Mouse (Mus musculus) ovary, postnatal 14 days (tissue): Measurements from ENCODE around the gene Kmt2b.
A peak's percentile ranks its signal among the peaks of the same experiment; 100 is the strongest.

Experiments
- DNase-seq: peaks from one replicate; pipeline ENCODE4 v3.0.0; 2022; ENCODE audit warnings: low spot score

Gene Kmt2b

GRCm38 (mm10) chr7:30588676-30589434 is at the start of gene Kmt2b:
TSS of gene Kmt2b (minus strand) at chr7:30588726.
- peak; percentile 86 for DNase-seq

GRCm38 (mm10) chr7:30636395-30636794 is 47.9 kb upstream of the Kmt2b start:
- DNase-seq = no peak

- no peak for DNase-seq
These were observed 47.2 kb upstream of the Kmt2b start, which contains the start of gene Etv2 for GRCm38 (mm10) chr7:30635752-30636151. TSS of gene Etv2 (minus strand) at chr7:30635852.

GRCm38 (mm10) chr7:30634621-30635020 is 46.1 kb upstream of the Kmt2b start:
- peak; percentile 31 for DNase-seq

DNA sequence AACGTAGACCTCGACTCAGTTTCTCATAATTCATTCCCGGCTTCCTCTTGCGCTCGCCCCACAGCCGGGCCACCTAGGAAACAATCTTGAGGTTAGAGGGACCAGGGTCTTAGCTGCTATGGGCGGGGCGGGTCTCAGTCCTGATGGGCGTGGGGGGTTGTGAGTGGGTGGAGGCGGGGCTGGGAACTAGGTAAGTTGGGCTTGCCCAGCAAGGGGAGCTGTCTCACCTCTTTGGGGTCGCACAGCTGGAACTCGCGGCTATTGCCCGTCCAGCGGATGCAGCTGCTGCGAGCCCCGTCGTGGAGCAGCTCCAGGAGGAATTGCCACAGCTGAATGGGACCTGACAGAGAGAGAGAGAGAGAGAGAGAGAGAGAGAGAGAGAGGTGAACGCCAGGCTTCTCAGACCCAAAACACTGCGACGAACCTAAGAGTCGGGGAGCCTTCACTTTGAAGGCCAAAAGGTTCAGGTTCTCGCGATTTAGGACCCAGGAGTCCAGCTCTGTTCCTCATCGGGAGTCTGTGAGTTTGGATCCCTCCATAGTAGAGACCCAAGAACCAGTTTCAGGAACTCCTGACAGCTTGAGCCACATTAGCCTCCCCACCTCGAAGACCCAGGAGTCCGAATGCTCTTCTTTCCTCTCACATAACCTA is 45.4 kb upstream of the Kmt2b start:
- DNase-seq = no peak

DNA sequence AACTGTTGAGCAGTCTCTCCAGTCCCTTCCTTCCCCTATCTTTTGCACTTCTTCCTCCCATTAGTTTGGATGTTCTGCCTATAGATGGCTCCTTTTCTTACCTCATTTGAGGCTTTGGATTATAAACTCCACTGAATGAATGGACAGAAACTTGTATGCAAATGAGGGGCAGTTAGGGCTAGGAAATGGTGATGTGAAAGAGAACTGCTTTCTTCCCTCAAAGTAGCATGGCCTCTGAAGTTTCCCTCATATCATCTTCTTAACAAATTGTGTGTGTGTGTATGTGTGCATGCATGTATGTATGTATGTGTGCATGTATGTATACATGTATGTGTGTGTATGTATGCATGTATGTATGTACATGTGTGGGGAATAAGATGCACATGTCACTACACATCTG is 40.5 kb upstream of the Kmt2b start:
- no peak for DNase-seq

- no peak for DNase-seq
These were observed 38.1 kb upstream of the Kmt2b start for GRCm38 (mm10) chr7:30626647-30627046.

DNA sequence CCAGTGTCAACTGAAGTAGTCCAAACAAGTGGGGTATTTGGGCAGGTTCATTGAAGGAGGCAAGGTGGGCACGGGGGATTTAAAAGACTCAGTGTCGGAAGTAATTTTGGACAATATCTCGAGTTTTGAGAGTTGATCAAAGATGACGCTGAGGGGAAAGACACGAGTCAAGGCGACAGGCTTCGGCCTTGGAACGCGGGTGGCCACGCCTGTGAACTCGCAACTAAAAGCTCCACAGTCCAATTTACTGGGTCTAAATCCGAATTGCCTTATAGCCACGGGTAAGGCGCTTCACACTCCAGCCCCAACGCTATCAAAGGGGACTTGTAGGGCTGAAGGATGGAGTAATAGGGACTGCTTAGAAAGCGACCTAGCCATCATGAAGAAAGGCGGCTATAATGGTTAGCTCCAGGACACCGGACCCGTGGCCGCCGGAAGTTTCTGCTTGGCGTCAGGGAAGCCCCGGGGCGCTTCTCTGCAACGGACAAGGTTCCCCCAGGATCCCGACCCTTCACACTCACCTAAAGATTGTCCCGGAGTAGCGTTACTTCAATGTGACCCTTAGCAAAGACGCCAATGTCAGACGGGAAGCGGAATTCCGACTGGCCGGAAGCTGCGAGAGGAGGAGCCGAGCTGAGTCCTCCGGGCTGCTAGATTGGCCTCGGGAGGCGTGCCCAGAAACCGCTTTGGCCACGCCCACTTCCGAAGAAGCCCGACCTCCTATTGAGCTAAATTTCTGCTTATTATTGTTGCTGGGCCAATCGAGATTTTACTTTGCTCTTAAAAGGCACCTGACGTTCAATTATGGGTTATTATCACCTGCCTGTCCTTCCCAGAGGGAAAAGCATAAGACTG is 37.2 kb upstream of the Kmt2b start, which contains the start of gene Cox6b1:
TSS of gene Cox6b1 (minus strand) at position 622 of the 855 bp plus-strand sequence.
- DNase-seq = peak; percentile 78

DNA sequence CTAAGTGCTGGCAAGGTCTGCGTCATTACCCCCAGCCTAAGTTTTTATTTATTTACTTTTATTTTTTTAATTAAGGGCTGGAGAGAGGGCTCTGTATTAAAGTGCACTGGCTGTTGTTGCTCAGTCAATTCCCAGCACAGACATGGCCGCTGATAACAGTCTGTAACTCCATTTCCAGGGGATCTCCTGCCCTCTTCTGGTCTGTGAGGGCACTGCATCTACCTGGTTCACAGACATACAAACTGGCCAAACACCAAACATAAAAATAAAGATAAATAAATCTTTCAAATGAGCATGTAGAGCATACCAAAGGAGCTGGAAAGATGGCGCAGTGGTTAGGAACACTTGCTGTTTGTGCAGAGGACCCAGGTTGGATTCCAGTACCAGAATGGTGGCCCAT is 30.7 kb upstream of the Kmt2b start:
- no peak for DNase-seq

DNA sequence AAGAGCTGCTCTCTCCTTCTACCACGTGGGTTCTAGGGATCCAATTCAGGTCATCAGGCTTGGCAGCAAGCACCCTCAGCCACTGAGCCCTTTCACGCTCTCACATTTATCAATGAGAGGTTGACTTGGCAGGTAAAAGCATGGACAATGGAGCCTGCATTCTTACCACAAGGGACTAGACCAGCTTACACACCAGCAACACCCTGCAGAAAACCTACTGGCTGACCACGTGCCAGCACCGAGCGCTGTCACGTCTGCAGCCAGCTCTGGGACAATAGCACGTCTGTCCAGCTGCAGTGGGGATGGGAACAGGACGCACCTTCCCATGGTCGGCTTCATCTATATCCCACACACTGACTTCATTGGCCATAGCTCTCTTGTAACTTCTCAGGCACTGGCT is 30.1 kb upstream of the Kmt2b start:
- no peak for DNase-seq

DNA sequence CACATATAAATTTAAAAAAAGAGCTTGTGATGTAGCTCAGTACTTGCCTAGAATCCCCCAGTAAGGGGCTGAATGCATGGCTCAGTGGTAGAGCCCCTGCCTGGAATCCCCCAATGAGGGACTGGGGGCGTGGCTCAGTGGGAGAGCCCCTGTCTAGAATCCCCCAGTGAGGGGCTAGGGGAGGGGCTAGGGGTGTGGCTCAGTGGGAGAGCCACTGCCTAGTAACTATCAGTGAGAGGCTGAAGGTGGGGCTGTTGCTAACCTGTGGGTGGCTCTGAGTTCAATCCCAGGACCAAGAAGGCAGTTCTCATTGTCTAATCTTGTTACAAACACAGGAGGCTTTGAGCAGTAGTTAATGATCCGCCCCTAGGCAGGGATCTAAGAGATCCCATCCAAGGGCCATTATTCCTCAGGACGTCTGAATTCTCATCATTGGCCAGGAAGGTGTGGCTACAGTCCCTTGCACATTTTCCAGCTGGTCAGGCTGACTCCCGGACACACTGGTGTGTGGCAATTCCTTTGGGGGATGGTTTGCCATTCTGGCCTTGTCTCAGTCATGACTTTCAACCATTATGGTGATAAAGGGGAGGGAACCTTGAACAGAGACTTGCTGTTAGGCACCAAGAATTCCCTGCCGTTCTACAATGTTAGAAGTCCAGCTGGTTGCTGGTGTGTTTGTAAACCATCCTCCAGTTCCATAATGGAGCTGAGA is 26.7 kb upstream of the Kmt2b start:
- DNase-seq = no peak

DNA sequence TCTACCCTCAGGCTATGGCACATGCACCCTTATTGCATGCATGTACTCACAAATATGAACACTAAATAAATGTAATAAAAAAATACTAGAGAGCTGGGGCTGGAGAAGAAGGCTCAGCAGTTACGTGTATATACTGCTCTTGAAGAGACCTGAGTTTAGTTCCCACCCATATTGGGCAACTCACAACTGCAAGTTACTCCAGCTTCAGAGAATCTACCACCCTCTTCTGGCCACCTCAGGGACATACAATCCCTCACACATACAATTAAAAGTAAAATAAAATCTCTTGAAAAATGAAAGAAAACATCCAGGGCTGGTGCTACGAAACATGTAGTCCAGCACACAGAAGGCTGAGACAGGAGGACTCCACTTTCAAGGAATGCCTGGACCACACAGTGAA is 25.9 kb upstream of the Kmt2b start:
- DNase-seq = no peak

DNA sequence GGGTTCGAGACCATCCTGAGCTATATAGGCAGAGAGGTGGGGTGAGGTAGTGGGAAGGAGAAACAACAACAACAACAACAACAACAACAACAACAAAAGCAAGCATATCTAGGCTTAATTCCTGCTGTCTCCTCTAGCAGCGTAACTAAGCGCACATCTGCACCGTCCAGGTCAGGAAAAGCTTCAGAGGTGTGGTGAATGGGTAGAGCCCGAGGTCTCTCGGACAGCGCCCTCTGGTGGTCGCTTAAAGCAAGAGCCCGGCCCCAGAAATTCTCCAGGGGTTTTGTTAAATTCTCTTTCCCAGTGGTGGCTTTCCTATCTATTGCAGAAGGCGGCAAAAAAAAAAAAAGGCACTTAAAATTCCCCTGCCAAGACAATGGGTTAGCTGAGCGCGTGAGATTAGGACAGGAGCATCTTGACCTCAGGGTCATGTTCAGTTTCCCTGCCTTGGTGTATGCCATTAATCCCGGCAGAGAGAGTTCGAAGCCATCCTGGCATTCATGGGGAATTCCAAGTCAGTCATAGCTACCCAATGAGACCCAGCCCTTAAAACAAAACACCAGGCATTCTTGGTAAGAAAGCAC is 25.1 kb upstream of the Kmt2b start:
- DNase-seq = peak; percentile 60

GRCm38 (mm10) chr7:30612654-30613402 is 24.3 kb upstream of the Kmt2b start, which contains the start of gene Upk1a:
TSS of gene Upk1a (minus strand) at chr7:30612847.
- DNase-seq = no peak

DNA sequence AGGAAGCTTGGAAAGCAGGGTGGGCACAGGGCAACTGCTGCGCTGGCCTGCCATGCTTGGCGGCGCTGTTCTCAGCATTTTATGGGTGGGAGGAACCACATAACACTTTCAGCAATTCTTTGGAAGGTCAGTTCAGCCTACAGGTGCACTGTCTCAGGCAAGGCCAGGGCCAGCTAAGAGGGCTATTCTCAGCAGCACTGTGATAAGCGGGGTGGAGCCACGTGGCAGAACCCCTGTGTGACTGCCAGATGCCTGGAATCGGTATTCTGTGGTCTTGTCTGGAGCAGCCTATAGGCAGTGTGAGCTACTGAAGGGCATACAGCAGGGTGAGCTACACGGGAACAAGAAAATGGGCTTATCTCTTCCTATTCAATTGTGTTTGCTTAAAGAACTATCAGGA is 21.5 kb upstream of the Kmt2b start:
- no peak for DNase-seq

- no peak for DNase-seq
These were observed 19.9 kb upstream of the Kmt2b start for GRCm38 (mm10) chr7:30608476-30608875.

- no peak for DNase-seq
These were observed 19.3 kb upstream of the Kmt2b start for GRCm38 (mm10) chr7:30607706-30608309.

GRCm38 (mm10) chr7:30604944-30605343 is 16.4 kb upstream of the Kmt2b start:
- DNase-seq = no peak

DNA sequence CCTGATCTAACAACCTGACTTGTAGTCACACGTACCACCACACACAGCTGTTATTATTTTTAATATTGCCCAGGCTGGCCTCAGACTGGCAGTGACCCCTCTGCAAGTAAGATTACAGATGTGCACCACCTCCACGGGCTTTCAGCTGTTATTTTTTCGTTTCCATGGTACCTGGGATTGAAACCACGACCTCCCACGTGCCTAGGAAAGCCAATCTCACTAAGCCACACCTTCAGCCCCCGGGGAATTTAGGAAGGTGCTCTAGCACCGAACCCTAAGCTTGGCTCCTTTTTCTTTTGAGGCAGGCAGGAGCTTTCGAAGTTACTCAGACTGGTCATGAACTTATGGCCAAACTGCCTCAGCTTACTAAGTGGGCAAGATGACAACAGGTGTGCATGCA is 15.9 kb upstream of the Kmt2b start:
- DNase-seq = no peak

GRCm38 (mm10) chr7:30602583-30602982 is 14.1 kb upstream of the Kmt2b start:
- no peak for DNase-seq
